Mouse (Mus musculus): Measurements from ENCODE around the gene Axin1.

Axin1 gene

GRCm38 (mm10) chr17:26239551-26239950, 101.1 kb downstream of the Axin1 start:
- DNase-seq (ENCODE audit: extremely low spot score): no peak

- no peak for DNase-seq (ENCODE audit: extremely low spot score)
Measured at GRCm38 (mm10) chr17:26240120-26240790, 101.8 kb downstream of the Axin1 start.

- no peak for DNase-seq (ENCODE audit: extremely low spot score)
Measured at GRCm38 (mm10) chr17:26240990-26241389, 102.5 kb downstream of the Axin1 start.

GRCm38 (mm10) chr17:26243471-26244100, 105.1 kb downstream of the Axin1 start:
- DNase-seq (ENCODE audit: extremely low spot score): no peak

- DNase-seq (ENCODE audit: extremely low spot score): peak; percentile 97
Measured at GRCm38 (mm10) chr17:26244101-26244841, 105.8 kb downstream of the Axin1 start, which contains the start of gene Fam234a. TSS of gene Fam234a (minus strand) at chr17:26244242.
